Mouse (Mus musculus) heart, embryonic 13.5 days (tissue): ENCODE data around the gene Cln5. TPM values are rescaled to one million over a fixed set of nuclear protein-coding genes. Genes with fewer than 3 reads are reported as not detected.

Experiments
- ATAC-seq: fragments of 200-750 bp; cut with Nextera tagmentation; 2 replicates; pipeline ENCODE4 v1.8.0; 2017; ENCODE audit warnings: moderate TSS enrichment; ENCODE audit not compliant: insufficient number of reproducible peaks, low FRiP score, low TSS enrichment; ENCODE audit errors: extremely low read depth
- H3K27ac ChIP-seq: fragments of 300-500 bp; sonication (generic); replicated peaks from 2 replicates; pipeline ENCODE4 v1.5.1; 2015; ENCODE audit warnings: moderate library complexity, mild to moderate bottlenecking, inconsistent platforms
- H3K27me3 ChIP-seq: fragments of 300-500 bp; sonication (generic); replicated peaks from 2 replicates; pipeline ENCODE4 v1.6.1; 2015; ENCODE audit warnings: mild to moderate bottlenecking, inconsistent platforms
- H3K36me3 ChIP-seq: fragments of 300-500 bp; sonication (generic); 2 replicates; pipeline ENCODE4 v1.6.1; 2015; ENCODE audit warnings: mild to moderate bottlenecking, inconsistent platforms
- H3K4me1 ChIP-seq: fragments of 300-500 bp; sonication (generic); 2 replicates; pipeline ENCODE4 v1.6.1; 2015; ENCODE audit warnings: inconsistent platforms
- H3K4me2 ChIP-seq: fragments of 300-500 bp; sonication (generic); 2 replicates; pipeline ENCODE4 v1.6.1; 2015; ENCODE audit warnings: inconsistent platforms, mild to moderate bottlenecking, moderate library complexity
- H3K4me3 ChIP-seq: fragments of 300-500 bp; sonication (generic); 2 replicates; pipeline ENCODE4 v1.5.1; 2015; ENCODE audit warnings: moderate library complexity, mild to moderate bottlenecking, inconsistent platforms
- H3K9ac ChIP-seq: fragments of 300-500 bp; sonication (generic); 2 replicates; pipeline ENCODE4 v1.6.1; 2015; ENCODE audit warnings: inconsistent platforms, mild to moderate bottlenecking, moderate library complexity
- H3K9me3 ChIP-seq: fragments of 300-500 bp; sonication (generic); 2 replicates; pipeline ENCODE4 v1.6.1; 2016; ENCODE audit warnings: inconsistent platforms
- WGBS: fragments of 180-500 bp; shearing (Covaris S2); methylation state at CpG from one replicate; pipeline ENCODE4 v1.1.7; 2015; ENCODE audit warnings: mixed read lengths; 5-methylcytosine and 5-hydroxymethylcytosine counted together
- polyA plus RNA-seq: library from polyadenylated mRNA; unstranded; fragments of >200 nt; fragmentation: Nextera tagmentation; extraction: Ambion mirVana; gene quantifications from 2 replicates; pipeline ENCODE4 v1.2.1, GENCODE M21; 2015

The Cln5 gene
- polyA plus RNA-seq, 1 experiment from 2014 or later: 24.6 TPM

GRCm38 (mm10) chr14:103059495-103059894, 10.5 kb upstream of the Cln5 start:
- Histone ChIP-seq H3K9ac (no peak overlapping the region), H3K9me3 (no peaks in the 10 kb centered on the region), H3K4me1 (no peaks in the 10 kb centered on the region), H3K27me3 (no peaks in the 10 kb centered on the region), H3K27ac (no peak overlapping the region), H3K36me3 (no peaks in the 10 kb centered on the region), H3K4me2 (no peak overlapping the region), H3K4me3 (no peak overlapping the region)
- 76% methylated on average over 10 of the region's 10 CpGs for WGBS
- no peak for ATAC-seq

- H3K27ac ChIP-seq: no peak overlapping the region
- 11% methylated on average over 10 of the region's 10 CpGs for WGBS
- no peak for ATAC-seq
- H3K9me3 ChIP-seq: no peaks in the 10 kb centered on the region
- H3K9ac ChIP-seq: peak overlapping the region; percentile 58; the same call in 1 of the 2 replicates
- H3K4me2 ChIP-seq: peak overlapping the region; percentile 55
- H3K27me3 ChIP-seq: no peaks in the 10 kb centered on the region
- H3K36me3 ChIP-seq: no peaks in the 10 kb centered on the region
- H3K4me3 ChIP-seq: no peak overlapping the region
- H3K4me1 ChIP-seq: peaks cover 12% of the 10 kb centered on the region
These were observed 4.5 kb upstream of the Cln5 start for GRCm38 (mm10) chr14:103065294-103066167.

- Histone ChIP-seq H3K9ac (peak overlapping the region; percentile 91), H3K4me2 (peak overlapping the region; percentile 99), H3K27me3 (no peaks in the 10 kb centered on the region), H3K9me3 (no peaks in the 10 kb centered on the region), H3K4me3 (peak overlapping the region; percentile 83), H3K4me1 (peaks cover 17% of the 10 kb centered on the region), H3K27ac (peak overlapping the region; percentile 93), H3K36me3 (peaks cover 28% of the 10 kb centered on the region)
- ATAC-seq: no peak; the same call in 1 of the 2 replicates
- WGBS: 15% methylated on average over 12 of the region's 12 CpGs
These were observed 552 bp upstream of the Cln5 start for GRCm38 (mm10) chr14:103069465-103069863.

- no peak for ATAC-seq
- H3K27ac ChIP-seq: peak overlapping the region; percentile 93
- 2% methylated on average over 10 of the region's 10 CpGs for WGBS
- no peaks in the 10 kb centered on the region for H3K27me3 ChIP-seq
- peak overlapping the region; percentile 83 for H3K4me3 ChIP-seq
- H3K9ac ChIP-seq: peak overlapping the region; percentile 91
- peak overlapping the region; percentile 99 for H3K4me2 ChIP-seq
- H3K9me3 ChIP-seq: no peaks in the 10 kb centered on the region
- peaks cover 11% of the 10 kb centered on the region for H3K4me1 ChIP-seq
- H3K36me3 ChIP-seq: peaks cover 41% of the 10 kb centered on the region
These were observed 774 bp downstream of the Cln5 start for GRCm38 (mm10) chr14:103070790-103071189.

- Histone ChIP-seq H3K4me2 (peak overlapping the region; percentile 99), H3K4me3 (peak overlapping the region; percentile 83), H3K27ac (no peak overlapping the region), H3K27me3 (no peaks in the 10 kb centered on the region), H3K9me3 (no peaks in the 10 kb centered on the region), H3K9ac (no peak overlapping the region), H3K36me3 (peaks cover 48% of the 10 kb centered on the region), H3K4me1 (peaks cover 11% of the 10 kb centered on the region)
- WGBS: 86% methylated on average over 12 of the region's 12 CpGs
- no peak for ATAC-seq
These were observed 1.5 kb downstream of the Cln5 start for GRCm38 (mm10) chr14:103071471-103071870.

GRCm38 (mm10) chr14:103072731-103073130, 2.7 kb downstream of the Cln5 start:
- no peak overlapping the region for H3K9ac ChIP-seq
- no peak overlapping the region for H3K4me2 ChIP-seq
- H3K4me1 ChIP-seq: peaks cover 11% of the 10 kb centered on the region
- no peak for ATAC-seq
- whole genome bisulfite sequencing: 83% methylated on average over 4 of the region's 4 CpGs
- H3K27me3 ChIP-seq: no peaks in the 10 kb centered on the region
- H3K4me3 ChIP-seq: no peak overlapping the region
- H3K27ac ChIP-seq: no peak overlapping the region
- H3K9me3 ChIP-seq: no peaks in the 10 kb centered on the region
- peaks cover 61% of the 10 kb centered on the region for H3K36me3 ChIP-seq

GRCm38 (mm10) chr14:103073825-103074224, 3.8 kb downstream of the Cln5 start:
- Histone ChIP-seq H3K27me3 (no peaks in the 10 kb centered on the region), H3K9me3 (no peaks in the 10 kb centered on the region), H3K27ac (no peak overlapping the region), H3K4me1 (peaks cover 11% of the 10 kb centered on the region), H3K9ac (no peak overlapping the region), H3K4me3 (no peak overlapping the region), H3K36me3 (peaks cover 72% of the 10 kb centered on the region), H3K4me2 (no peak overlapping the region)
- no peak for ATAC-seq
- WGBS: 94% methylated on average over 8 of the region's 8 CpGs

- Histone ChIP-seq H3K9ac (no peak overlapping the region), H3K9me3 (no peaks in the 10 kb centered on the region), H3K4me3 (no peak overlapping the region), H3K4me1 (peaks cover 5% of the 10 kb centered on the region), H3K36me3 (peaks cover 81% of the 10 kb centered on the region), H3K4me2 (no peak overlapping the region), H3K27ac (no peak overlapping the region), H3K27me3 (no peaks in the 10 kb centered on the region)
- WGBS: 72% methylated on average over 7 of the region's 7 CpGs
- no peak for ATAC-seq
These were observed 5.2 kb downstream of the Cln5 start for GRCm38 (mm10) chr14:103075166-103075565.

- H3K9ac ChIP-seq: no peak overlapping the region
- WGBS: 82% methylated on average over 9 of the region's 9 CpGs
- no peaks in the 10 kb centered on the region for H3K9me3 ChIP-seq
- H3K27ac ChIP-seq: no peak overlapping the region
- H3K4me2 ChIP-seq: no peak overlapping the region
- no peak for ATAC-seq
- peaks cover 82% of the 10 kb centered on the region for H3K36me3 ChIP-seq
- no peaks in the 10 kb centered on the region for H3K4me1 ChIP-seq
- no peak overlapping the region for H3K4me3 ChIP-seq
- H3K27me3 ChIP-seq: no peaks in the 10 kb centered on the region
These were observed 7.4 kb downstream of the Cln5 start for GRCm38 (mm10) chr14:103077272-103078005.

- Histone ChIP-seq H3K9ac (no peak overlapping the region), H3K27ac (no peak overlapping the region), H3K27me3 (no peaks in the 10 kb centered on the region), H3K4me2 (no peak overlapping the region), H3K36me3 (peaks cover 81% of the 10 kb centered on the region), H3K4me1 (no peaks in the 10 kb centered on the region), H3K9me3 (no peaks in the 10 kb centered on the region), H3K4me3 (no peak overlapping the region)
- no peak for ATAC-seq
- WGBS: 86% methylated on average over 16 of the region's 16 CpGs
These were observed 8.2 kb downstream of the Cln5 start for GRCm38 (mm10) chr14:103078006-103078912.
